Mouse (Mus musculus) testis, adult 2 months (tissue): ENCODE data around the gene Cd101.

Source experiments
- CTCF ChIP-seq: fragments of 200-500 bp; IDR thresholded peaks from 2 replicates; pipeline ENCODE4 v1.5.1; 2012; ENCODE audit warnings: low read depth, mild to moderate bottlenecking, inconsistent platforms, low read length, moderate library complexity; ENCODE audit not compliant: control insufficient read depth, insufficient read depth, insufficient replicate concordance
- POLR2A ChIP-seq: fragments of 200-500 bp; IDR thresholded peaks from 2 replicates; pipeline ENCODE4 v1.6.1; 2012; ENCODE audit warnings: low read depth, mild to moderate bottlenecking, inconsistent platforms, low read length, moderate library complexity; ENCODE audit not compliant: control insufficient read depth

DNA sequence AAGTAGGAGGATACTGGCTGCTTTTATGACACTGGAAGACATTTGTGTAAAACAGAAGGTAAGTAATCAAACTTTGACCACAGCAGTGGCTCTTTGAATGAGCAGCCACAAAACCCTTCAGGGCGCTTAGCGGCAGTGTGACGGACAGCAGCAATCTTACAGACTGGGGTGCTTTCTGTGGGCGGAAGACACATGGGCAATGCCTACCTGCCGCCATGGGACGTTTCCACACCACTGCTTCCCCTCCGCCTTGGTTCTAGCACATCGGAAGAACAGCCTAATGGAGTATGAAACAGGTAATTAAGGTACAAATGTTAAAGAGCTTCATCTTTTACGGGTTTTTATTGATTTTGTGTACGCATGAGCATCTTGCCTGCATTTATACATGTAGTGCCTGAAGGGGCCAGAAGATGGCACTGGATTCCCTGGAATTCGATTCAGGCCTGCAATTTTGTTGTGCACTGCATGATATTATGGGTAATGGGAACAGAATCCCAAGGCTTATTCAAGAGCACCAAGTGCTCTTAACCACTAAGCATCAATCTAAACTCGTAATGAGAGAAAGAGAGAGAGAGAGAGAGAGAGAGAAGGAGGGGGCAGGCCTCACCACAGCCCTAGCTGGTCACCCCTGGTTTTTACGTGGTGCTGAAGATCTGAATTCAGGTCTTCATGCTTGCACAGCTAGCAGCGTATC is 65.4 kb downstream of the Cd101 start:
- TF ChIP-seq POLR2A (no peak), CTCF (no peak)
